Mouse (Mus musculus) mouse embryonic stem cell (cell line): ENCODE measurements at regions not wholly inside any gene's neighbourhood (a gene's known extent, or its start where the extent isn't known, plus 50 kb on each side); places are given as distances from the start of the nearest gene placed in this dataset.

Experiments used
- in situ Hi-C, 2 experiments: fragments of 300-500 bp; cut with MboI; formaldehyde crosslinking; loops; 1 replicate in 1 of 2; 3 replicates in 1 of 2; pipeline ENCODE4 v1.14.3; 2019 to 2020; ENCODE audit warnings: low sequenced_read_pairs in 2 of 2, low pct_unique_long_range_greater_than_20kb in 1 of 2, mixed read lengths in 1 of 2; ENCODE audit not compliant: unreplicated experiment in 1 of 2

GRCm38 (mm10) chr5:148715218-148715991 is 162.8 kb upstream of the Ubl3 start:
- in situ Hi-C loops, result no loop called here

GRCm38 (mm10) chr5:148714807-148715206 is 162.2 kb upstream of the Ubl3 start:
- in situ Hi-C loops, result no loop called here

GRCm38 (mm10) chr5:148713796-148714195 is 161.2 kb upstream of the Ubl3 start:
- in situ Hi-C loops, result no loop called here

- in situ Hi-C loops, result no loop called here
These were observed 160.4 kb upstream of the Ubl3 start for GRCm38 (mm10) chr5:148713039-148713438.

- in situ Hi-C loops, result no loop called here
These were observed 159.0 kb upstream of the Ubl3 start for GRCm38 (mm10) chr5:148711570-148711969.

GRCm38 (mm10) chr5:148709111-148709771 is 156.7 kb upstream of the Ubl3 start:
- in situ Hi-C loops, result no loop called here

GRCm38 (mm10) chr5:148708014-148708741 is 155.6 kb upstream of the Ubl3 start:
- in situ Hi-C loops, result no loop called here

GRCm38 (mm10) chr5:148707335-148707734 is 154.7 kb upstream of the Ubl3 start:
- in situ Hi-C loops, result no loop called here

GRCm38 (mm10) chr5:148706323-148707120 is 153.9 kb upstream of the Ubl3 start:
- in situ Hi-C loops, result no loop called here

- in situ Hi-C loops, result no loop called here
These were observed 152.2 kb upstream of the Ubl3 start for GRCm38 (mm10) chr5:148704769-148705168.

GRCm38 (mm10) chr5:148701859-148702258 is 149.3 kb upstream of the Ubl3 start:
- in situ Hi-C loops, result no loop called here

- in situ Hi-C loops, result no loop called here
These were observed 148.4 kb upstream of the Ubl3 start for GRCm38 (mm10) chr5:148701001-148701400.

GRCm38 (mm10) chr5:148700240-148700639 is 147.7 kb upstream of the Ubl3 start:
- in situ Hi-C loops, result no loop called here

- in situ Hi-C loops, result no loop called here
These were observed 145.2 kb upstream of the Ubl3 start for GRCm38 (mm10) chr5:148697631-148698368.

GRCm38 (mm10) chr5:148694352-148694751 is 141.8 kb upstream of the Ubl3 start:
- in situ Hi-C loops, result no loop called here

- in situ Hi-C loops, result no loop called here
These were observed 138.9 kb upstream of the Ubl3 start for GRCm38 (mm10) chr5:148691486-148691885.

- in situ Hi-C loops, result no loop called here
These were observed 138.2 kb upstream of the Ubl3 start for GRCm38 (mm10) chr5:148690823-148691197.

GRCm38 (mm10) chr5:148690158-148690822 is 137.7 kb upstream of the Ubl3 start:
- in situ Hi-C loops, result no loop called here
